Mouse (Mus musculus) stomach, embryonic 14.5 days (tissue): Measurements from ENCODE around the gene Lonp2. TPM values are rescaled to one million over a fixed set of nuclear protein-coding genes. Genes with fewer than 3 reads are reported as not detected.

Source experiments
- ATAC-seq: fragments of 200-750 bp; cut with Nextera tagmentation; 2 replicates; pipeline ENCODE4 v1.8.0; 2017; ENCODE audit warnings: low read depth, moderate TSS enrichment; ENCODE audit not compliant: insufficient number of reproducible peaks, insufficient read depth, low FRiP score
- H3K27ac ChIP-seq: fragments of 300-500 bp; sonication (generic); 2 replicates; pipeline ENCODE4 v1.5.1; 2014; ENCODE audit warnings: mild to moderate bottlenecking, low read length, moderate library complexity, mixed read lengths
- H3K27me3 ChIP-seq: fragments of 300-500 bp; sonication (generic); 2 replicates; pipeline ENCODE4 v1.6.1; 2014; ENCODE audit warnings: low read length, control low read depth, mixed read lengths; ENCODE audit not compliant: control insufficient read depth, insufficient read depth
- H3K36me3 ChIP-seq: fragments of 300-500 bp; sonication (generic); 2 replicates; pipeline ENCODE4 v1.6.1; 2014; ENCODE audit warnings: mild to moderate bottlenecking, control low read depth, low read length, moderate library complexity, mixed read lengths; ENCODE audit not compliant: control insufficient read depth, insufficient read depth
- H3K4me1 ChIP-seq: fragments of 300-500 bp; sonication (generic); 2 replicates; pipeline ENCODE4 v1.6.1; 2014; ENCODE audit warnings: low read length, control low read depth, mixed read lengths; ENCODE audit not compliant: control insufficient read depth, insufficient read depth
- H3K4me2 ChIP-seq: fragments of 300-500 bp; sonication (generic); replicated peaks from 2 replicates; pipeline ENCODE4 v1.6.1; 2014; ENCODE audit warnings: low read depth, low read length, control low read depth
- H3K4me3 ChIP-seq: fragments of 300-500 bp; sonication (generic); 2 replicates; pipeline ENCODE4 v1.5.1; 2014; ENCODE audit warnings: low read depth, low read length, control low read depth
- H3K9ac ChIP-seq: fragments of 300-500 bp; sonication (generic); replicated peaks from 2 replicates; pipeline ENCODE4 v1.6.1; 2014; ENCODE audit warnings: low read depth, mild to moderate bottlenecking, control low read depth, low read length, moderate library complexity, mixed read lengths
- H3K9me3 ChIP-seq: fragments of 300-500 bp; sonication (generic); 2 replicates; pipeline ENCODE4 v1.6.1; 2016; ENCODE audit warnings: low read depth, low read length, control low read depth; ENCODE audit not compliant: control insufficient read depth
- WGBS: fragments of 180-500 bp; shearing (Covaris S2); extraction: QIAGEN DNeasy Blood & Tissue Kit; methylation state at CpG from one replicate; pipeline ENCODE4 v1.1.7; 2014; 5-methylcytosine and 5-hydroxymethylcytosine counted together
- polyA plus RNA-seq: library from polyadenylated mRNA; unstranded; fragments of >200 nt; fragmentation: Nextera tagmentation; extraction: Ambion mirVana; gene quantifications from 2 replicates; pipeline ENCODE4 v1.2.1, GENCODE M21; 2014

The Lonp2 gene
- polyA plus RNA-seq, 1 experiment from 2014 or later, result 45.4 TPM

- no peak for ATAC-seq
- Histone ChIP-seq H3K36me3 (peaks cover 15% of the 10 kb centered on the region), H3K27me3 (no peaks in the 10 kb centered on the region), H3K4me1 (no peaks in the 10 kb centered on the region; the same call in 1 of the 2 replicates), H3K4me2 (no peak overlapping the region), H3K9ac (no peak overlapping the region), H3K4me3 (no peak overlapping the region), H3K9me3 (no peaks in the 10 kb centered on the region), H3K27ac (no peak overlapping the region)
- 69% methylated on average over 4 of the region's 4 CpGs for WGBS
These were observed 7.6 kb downstream of the Lonp2 start for GRCm38 (mm10) chr8:86631395-86631794.

- Histone ChIP-seq H3K4me3 (no peak overlapping the region), H3K27ac (no peak overlapping the region), H3K4me1 (no peaks in the 10 kb centered on the region), H3K9ac (no peak overlapping the region), H3K9me3 (no peaks in the 10 kb centered on the region), H3K4me2 (no peak overlapping the region), H3K27me3 (no peaks in the 10 kb centered on the region), H3K36me3 (peaks cover 27% of the 10 kb centered on the region)
- WGBS, result 91% methylated on average over 4 of the region's 4 CpGs
- no peak for ATAC-seq
These were observed 14.0 kb downstream of the Lonp2 start for GRCm38 (mm10) chr8:86637826-86638225.

GRCm38 (mm10) chr8:86638981-86639380, 15.1 kb downstream of the Lonp2 start:
- H3K9ac ChIP-seq, result no peak overlapping the region
- no peak overlapping the region for H3K4me2 ChIP-seq
- no peaks in the 10 kb centered on the region for H3K4me1 ChIP-seq
- H3K27me3 ChIP-seq, result no peaks in the 10 kb centered on the region
- H3K27ac ChIP-seq, result no peak overlapping the region
- no peaks in the 10 kb centered on the region for H3K9me3 ChIP-seq
- H3K36me3 ChIP-seq, result peaks cover 27% of the 10 kb centered on the region
- 73% methylated on average over 4 of the region's 4 CpGs for WGBS
- no peak for ATAC-seq
- no peak overlapping the region for H3K4me3 ChIP-seq

GRCm38 (mm10) chr8:86642682-86643081, 18.8 kb downstream of the Lonp2 start:
- H3K36me3 ChIP-seq, result peaks cover 11% of the 10 kb centered on the region; the same call in 1 of the 2 replicates
- H3K27me3 ChIP-seq, result no peaks in the 10 kb centered on the region
- no peak for ATAC-seq
- 84% methylated on average over 3 of the region's 3 CpGs for WGBS
- H3K4me3 ChIP-seq, result no peak overlapping the region
- no peaks in the 10 kb centered on the region for H3K4me1 ChIP-seq
- H3K9ac ChIP-seq, result no peak overlapping the region
- no peak overlapping the region for H3K27ac ChIP-seq
- no peak overlapping the region for H3K4me2 ChIP-seq
- no peaks in the 10 kb centered on the region for H3K9me3 ChIP-seq

GRCm38 (mm10) chr8:86644661-86645060, 20.8 kb downstream of the Lonp2 start:
- no peak for ATAC-seq
- H3K36me3 ChIP-seq, result peaks cover 3% of the 10 kb centered on the region; the same call in 1 of the 2 replicates
- H3K4me3 ChIP-seq, result no peak overlapping the region
- no peaks in the 10 kb centered on the region for H3K9me3 ChIP-seq
- WGBS, result 92% methylated on average over 4 of the region's 4 CpGs
- no peak overlapping the region for H3K9ac ChIP-seq
- H3K27me3 ChIP-seq, result no peaks in the 10 kb centered on the region
- no peak overlapping the region for H3K27ac ChIP-seq
- no peaks in the 10 kb centered on the region for H3K4me1 ChIP-seq
- H3K4me2 ChIP-seq, result no peak overlapping the region

- WGBS, result 93% methylated on average over 3 of the region's 3 CpGs
- no peak for ATAC-seq
- no peaks in the 10 kb centered on the region for H3K27me3 ChIP-seq
These were observed 23.9 kb downstream of the Lonp2 start for GRCm38 (mm10) chr8:86647771-86648170.

GRCm38 (mm10) chr8:86651416-86651815, 27.6 kb downstream of the Lonp2 start:
- Histone ChIP-seq H3K4me2 (no peak overlapping the region), H3K4me1 (no peaks in the 10 kb centered on the region), H3K27me3 (no peaks in the 10 kb centered on the region), H3K27ac (no peak overlapping the region), H3K36me3 (peaks cover 4% of the 10 kb centered on the region), H3K4me3 (no peak overlapping the region), H3K9ac (no peak overlapping the region), H3K9me3 (no peaks in the 10 kb centered on the region)
- ATAC-seq, result no peak
- WGBS, result 82% methylated on average over 5 of the region's 5 CpGs

More at GRCm38 (mm10) chr8:86647771-86648170, 23.9 kb downstream of the Lonp2 start:
- H3K4me1 ChIP-seq, result no peaks in the 10 kb centered on the region
- H3K36me3 ChIP-seq, result no peaks in the 10 kb centered on the region; the same call in 1 of the 2 replicates
- H3K4me3 ChIP-seq, result no peak overlapping the region
- H3K9ac ChIP-seq, result no peak overlapping the region
- H3K9me3 ChIP-seq, result no peaks in the 10 kb centered on the region
- H3K4me2 ChIP-seq, result no peak overlapping the region
- H3K27ac ChIP-seq, result no peak overlapping the region

- no peak overlapping the region for H3K4me3 ChIP-seq
- WGBS, result 81% methylated on average over 2 of the region's 2 CpGs
- H3K36me3 ChIP-seq, result peaks cover 4% of the 10 kb centered on the region
- ATAC-seq, result no peak
- H3K4me2 ChIP-seq, result no peak overlapping the region
- H3K27ac ChIP-seq, result no peak overlapping the region
- no peaks in the 10 kb centered on the region for H3K9me3 ChIP-seq
- no peaks in the 10 kb centered on the region for H3K27me3 ChIP-seq
- no peaks in the 10 kb centered on the region for H3K4me1 ChIP-seq
- H3K9ac ChIP-seq, result no peak overlapping the region
These were observed 28.7 kb downstream of the Lonp2 start for GRCm38 (mm10) chr8:86652546-86652945.

GRCm38 (mm10) chr8:86654578-86654977, 30.7 kb downstream of the Lonp2 start:
- peaks cover 6% of the 10 kb centered on the region for H3K36me3 ChIP-seq
- no peak overlapping the region for H3K27ac ChIP-seq
- H3K27me3 ChIP-seq, result no peaks in the 10 kb centered on the region
- H3K9ac ChIP-seq, result no peak overlapping the region
- no peaks in the 10 kb centered on the region for H3K4me1 ChIP-seq
- H3K4me3 ChIP-seq, result no peak overlapping the region
- H3K9me3 ChIP-seq, result no peaks in the 10 kb centered on the region
- 79% methylated on average over 1 of the region's 1 CpGs for WGBS
- no peak overlapping the region for H3K4me2 ChIP-seq
- no peak for ATAC-seq
